In genomic region chr13:55937417-55937816, GRCm38 (mm10) we compare ENCODE assay signal across 27 mouse cellular contexts.
"Had no signal": no experiment of that assay in that cellular context is flagged by ENCODE, and none has a peak within 500 bp of the region (broad histone marks: within the 10 kb centered on the region; RNA-seq: fewer than 3 reads in every experiment).

No protein-coding gene starts in this region.

- H3K9me3 ChIP-seq: heart, embryonic 15.5 days; hindbrain, embryonic 13.5 days; kidney, embryonic 15.5 days; limb, embryonic 15.5 days; liver, embryonic 12.5 days had no signal

- H3K9ac ChIP-seq: heart, embryonic 13.5 days; heart, embryonic 15.5 days; hindbrain, embryonic 13.5 days; hindbrain, embryonic 15.5 days; kidney, embryonic 15.5 days; limb, embryonic 13.5 days; limb, embryonic 15.5 days; liver, embryonic 12.5 days had no signal

- H3K27ac ChIP-seq: gastrocnemius, adult 2 months; heart, adult 2 months; heart, embryonic 13.5 days; heart, embryonic 15.5 days; hindbrain, embryonic 13.5 days; hindbrain, embryonic 15.5 days; hindbrain, postnatal 0 days; kidney, embryonic 15.5 days; kidney, postnatal 0 days; limb, embryonic 13.5 days; limb, embryonic 15.5 days; liver, embryonic 12.5 days had no signal

- H3K4me1 ChIP-seq: heart, embryonic 13.5 days; heart, embryonic 15.5 days; hindbrain, embryonic 13.5 days; hindbrain, embryonic 15.5 days; limb, embryonic 13.5 days; limb, embryonic 15.5 days; liver, embryonic 12.5 days had no signal

- ATAC-seq: hindbrain, postnatal 0 days; intestine, embryonic 16.5 days; liver, embryonic 12.5 days had no signal

- H3K4me2 ChIP-seq: heart, embryonic 11.5 days; heart, embryonic 13.5 days; heart, embryonic 15.5 days; hindbrain, embryonic 13.5 days; hindbrain, embryonic 15.5 days; kidney, embryonic 15.5 days; limb, embryonic 13.5 days; limb, embryonic 15.5 days; liver, embryonic 12.5 days had no signal

- H3K36me3 ChIP-seq: heart, embryonic 13.5 days; heart, embryonic 15.5 days; hindbrain, embryonic 13.5 days; hindbrain, embryonic 15.5 days; kidney, embryonic 15.5 days; limb, embryonic 13.5 days; limb, embryonic 15.5 days; liver, embryonic 12.5 days had no signal

- H3K27me3 ChIP-seq: heart, embryonic 13.5 days; heart, embryonic 15.5 days; hindbrain, embryonic 13.5 days; hindbrain, embryonic 15.5 days; kidney, embryonic 15.5 days; limb, embryonic 13.5 days; limb, embryonic 15.5 days; liver, embryonic 12.5 days had no signal

- DNase-seq: gastrocnemius, adult 2 months; gastrocnemius, postnatal 10 days; gastrocnemius, postnatal 25 days; heart, adult 11 months; heart, adult 2 months; heart, postnatal 14 days; heart, postnatal 36 days; kidney, adult 11 months; kidney, adult 2 months; kidney, adult 9 months; kidney, postnatal 14 days; kidney, postnatal 36 days; layer of hippocampus, adult 9-11 months; layer of hippocampus, postnatal 36 days; left cerebral cortex, postnatal 4 days had no signal

- H3K4me3 ChIP-seq: gastrocnemius, adult 2 months; heart, adult 2 months; heart, embryonic 13.5 days; heart, embryonic 15.5 days; hindbrain, embryonic 13.5 days; hindbrain, embryonic 15.5 days; kidney, embryonic 15.5 days; limb, embryonic 13.5 days; limb, embryonic 15.5 days; liver, embryonic 12.5 days had no signal
